Mouse (Mus musculus) naive thymus-derived CD4-positive, alpha-beta T cell, adult 5 months (primary cell): Measurements from ENCODE around the gene Brd3. TPM values are rescaled to one million over a fixed set of nuclear protein-coding genes. Genes with fewer than 3 reads are reported as not detected.

Experiments used
- polyA plus RNA-seq: library from polyadenylated mRNA; unstranded; fragments of 100-300 nt; shearing (Covaris generic); gene quantifications from one replicate; pipeline ENCODE4 v1.2.1, GENCODE M21; 2017

The Brd3 gene
- 36.3 TPM for polyA plus RNA-seq

GRCm38 (mm10) chr2:27507562-27507961 is at the start of gene Brd3:
Gene Brd3, minus strand, starts transcription at chr2:27507662.

GRCm38 (mm10) chr2:27514639-27515328 is 7.3 kb upstream of the Brd3 start, which contains the start of gene Wdr5:
Gene Wdr5, plus strand, starts transcription at chr2:27515157.

GRCm38 (mm10) chr2:27441767-27442707 is 65.4 kb downstream of the Brd3 start, which contains the start of gene Brd3os:
Gene Brd3os, plus strand, starts transcription at chr2:27442324.

GRCm38 (mm10) chr2:27426855-27427457 is 80.5 kb downstream of the Brd3 start, which contains the start of gene Vav2:
Gene Vav2, minus strand, starts transcription at chr2:27427033.

Other genes with a start within 250 kb of the Brd3 start
- gene Vav2, start 80.6 kb downstream of the Brd3 start, polyA plus RNA-seq, result 5.1 TPM
- gene Brd3os, start 65.3 kb downstream of the Brd3 start, polyA plus RNA-seq, result not detected
- gene Wdr5, start 7.5 kb upstream of the Brd3 start, polyA plus RNA-seq, result 36.4 TPM
- 7.1 TPM for gene Rxra, start 168.8 kb upstream of the Brd3 start, polyA plus RNA-seq